Comparison of ENCODE assay signal across 20 mouse cellular contexts in the genomic region with DNA sequence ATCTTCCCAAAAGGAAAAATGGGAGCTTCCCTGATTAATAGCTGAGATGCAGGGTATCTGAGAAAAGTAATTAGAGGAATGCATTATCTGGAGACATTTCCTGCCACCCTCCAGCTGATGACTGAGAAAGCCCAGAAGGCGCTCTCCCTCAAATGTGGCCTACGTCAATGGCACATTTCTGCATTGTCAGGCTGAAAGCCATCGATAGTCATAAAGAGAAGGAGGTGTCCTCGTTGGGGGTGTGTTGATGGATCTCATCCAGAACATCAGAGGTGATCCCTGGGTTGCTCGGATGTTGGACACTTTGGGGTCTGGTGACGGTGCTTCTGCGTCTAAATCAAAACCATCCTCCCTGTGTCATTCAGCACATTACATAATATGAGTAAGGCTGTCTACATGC.
A peak's percentile ranks its signal among the peaks of the same experiment; 100 is the strongest.
DNase-seq lines count a peak whose midpoint lies in the region; ATAC-seq and TF ChIP-seq lines count a peak whose summit lies in the region.
"Had no signal": no experiment of that assay in that cellular context is flagged by ENCODE, and none has a peak within 500 bp of the region (broad histone marks: within the 10 kb centered on the region; RNA-seq: fewer than 3 reads in every experiment).

No protein-coding gene starts in this region.

- 19% methylated on average over 7 of the region's 7 CpGs for WGBS in heart, embryonic 12.5 days
- 47% methylated on average over 7 of the region's 7 CpGs for WGBS in lung, embryonic 15.5 days
- 71% methylated on average over 7 of the region's 7 CpGs for WGBS in lung, adult 2 months
- 48% methylated on average over 7 of the region's 7 CpGs for WGBS in embryonic facial prominence, embryonic 12.5 days

- no peaks in the 10 kb centered on the region for H3K27me3 ChIP-seq in heart, embryonic 12.5 days (replicated peaks)
- H3K27me3 ChIP-seq in lung, embryonic 15.5 days, result no peaks in the 10 kb centered on the region
- H3K27me3 ChIP-seq in embryonic facial prominence, embryonic 12.5 days, result no peaks in the 10 kb centered on the region
- H3K27me3 ChIP-seq: forebrain, embryonic 15.5 days had no signal

- H3K4me1 ChIP-seq in heart, embryonic 12.5 days (replicated peaks), result peaks cover 25% of the 10 kb centered on the region
- H3K4me1 ChIP-seq in lung, embryonic 15.5 days, result peaks cover 12% of the 10 kb centered on the region; the same call in 1 of the 2 replicates
- H3K4me1 ChIP-seq in lung, adult 2 months (ENCODE audit: control insufficient read depth, insufficient read depth, low read length), result no peaks in the 10 kb centered on the region
- peaks cover 25% of the 10 kb centered on the region for H3K4me1 ChIP-seq in embryonic facial prominence, embryonic 12.5 days
- H3K4me1 ChIP-seq: forebrain, embryonic 15.5 days; hindbrain, embryonic 12.5 days had no signal

- no peak overlapping the region for H3K4me3 ChIP-seq in heart, embryonic 12.5 days
- H3K4me3 ChIP-seq in lung, embryonic 15.5 days, result no peak overlapping the region
- no peak overlapping the region for H3K4me3 ChIP-seq in lung, adult 2 months (replicated peaks; ENCODE audit: extremely low read depth, low read depth, low read length)
- H3K4me3 ChIP-seq in embryonic facial prominence, embryonic 12.5 days, result no peak overlapping the region
- H3K4me3 ChIP-seq: forebrain, embryonic 15.5 days; hindbrain, embryonic 12.5 days had no signal

- no peak for TF ChIP-seq POLR2A in lung, adult 2 months (IDR thresholded peaks at IDR 0.05; ENCODE audit: borderline replicate concordance, extremely low read depth, low read depth, low read length)

- TF ChIP-seq CTCF in lung, adult 2 months (IDR thresholded peaks at IDR 0.05; ENCODE audit: insufficient read depth, low read length), result no peak

- H3K27ac ChIP-seq in heart, embryonic 12.5 days (ENCODE audit: poor library complexity, severe bottlenecking), result peak overlapping the region; percentile 42
- no peak overlapping the region for H3K27ac ChIP-seq in lung, embryonic 15.5 days
- 0 out of 2 replicates have a peak overlapping the region, but pooled peaks have one; percentile 3 for H3K27ac ChIP-seq in embryonic facial prominence, embryonic 12.5 days
- H3K27ac ChIP-seq: forebrain, embryonic 15.5 days; hindbrain, embryonic 12.5 days had no signal

- no peaks in the 10 kb centered on the region; the same call in 1 of the 2 replicates for H3K9me3 ChIP-seq in heart, embryonic 12.5 days (replicated peaks)
- H3K9me3 ChIP-seq in lung, embryonic 15.5 days, result no peaks in the 10 kb centered on the region
- no peaks in the 10 kb centered on the region for H3K9me3 ChIP-seq in embryonic facial prominence, embryonic 12.5 days
- H3K9me3 ChIP-seq: forebrain, embryonic 15.5 days; G1E; hindbrain, embryonic 12.5 days had no signal

- ATAC-seq in heart, embryonic 12.5 days (ENCODE audit: insufficient number of reproducible peaks, low FRiP score), result peak; percentile 36; the same call in 1 of the 2 replicates
- peak; percentile 79; the same call in 1 of the 2 replicates for ATAC-seq in lung, embryonic 15.5 days (ENCODE audit: borderline replicate concordance, extremely low read depth, low FRiP score, low TSS enrichment)
- ATAC-seq in embryonic facial prominence, embryonic 12.5 days (ENCODE audit: insufficient number of reproducible peaks, insufficient read depth, low FRiP score, low TSS enrichment), result no peak
- no peak for ATAC-seq in megakaryocyte-erythroid progenitor cell, adult 5-6 weeks (replicated peaks; ENCODE audit: low FRiP score, low TSS enrichment, poor library complexity, severe bottlenecking)
- ATAC-seq: forebrain, embryonic 15.5 days; inflammation-experienced regulatory T-cells, adult 6 months had no signal

- DNase-seq in heart, postnatal 25 days (ENCODE audit: low spot score), result no peak
- DNase-seq in lung, adult 2 months, result no peak
- peak; percentile 13 for DNase-seq in lung, postnatal 25 days (ENCODE audit: low spot score)
- DNase-seq in thymus, postnatal 25 days, result no peak
- DNase-seq: adrenal gland, postnatal 14 days; cerebellum, adult 9-11 months; gastrocnemius, postnatal 25 days; kidney, adult 9 months; kidney, postnatal 36 days; retina, postnatal 1 day; right cerebral cortex, postnatal 4 days; thymus, adult 2 months had no signal

- H3K4me2 ChIP-seq in heart, embryonic 12.5 days, result no peak overlapping the region
- no peak overlapping the region for H3K4me2 ChIP-seq in lung, embryonic 15.5 days
- no peak overlapping the region for H3K4me2 ChIP-seq in embryonic facial prominence, embryonic 12.5 days (replicated peaks)
- H3K4me2 ChIP-seq: forebrain, embryonic 15.5 days; hindbrain, embryonic 12.5 days had no signal

- H3K36me3 ChIP-seq in heart, embryonic 12.5 days, result no peaks in the 10 kb centered on the region
- H3K36me3 ChIP-seq in lung, embryonic 15.5 days, result no peaks in the 10 kb centered on the region
- no peaks in the 10 kb centered on the region for H3K36me3 ChIP-seq in embryonic facial prominence, embryonic 12.5 days
- H3K36me3 ChIP-seq: forebrain, embryonic 15.5 days; G1E; hindbrain, embryonic 12.5 days had no signal

- H3K9ac ChIP-seq in heart, embryonic 12.5 days, result no peak overlapping the region
- no peak overlapping the region for H3K9ac ChIP-seq in lung, embryonic 15.5 days
- H3K9ac ChIP-seq in embryonic facial prominence, embryonic 12.5 days, result no peak overlapping the region
- H3K9ac ChIP-seq: forebrain, embryonic 15.5 days; hindbrain, embryonic 12.5 days had no signal

- intact Hi-C loops in heart, postnatal 25 days (cut with DNase I), result no loop called here

Comparison
In these comparisons a context has a peak if more than half of its experiments do, and no peak if none do; other contexts are left out.
1. ATAC-seq: peak in heart, embryonic 12.5 days (single experiment) and lung, embryonic 15.5 days (single experiment); none in embryonic facial prominence, embryonic 12.5 days (single experiment) and megakaryocyte-erythroid progenitor cell, adult 5-6 weeks (single experiment).